Mouse (Mus musculus) brain, embryonic 14.5 days (tissue): ENCODE results near the gene Car11.

Experiments
- CTCF ChIP-seq: fragments of 200-500 bp; IDR thresholded peaks from 2 replicates; pipeline ENCODE4 v1.5.1; 2012; ENCODE audit warnings: inconsistent platforms, mild to moderate bottlenecking, moderate library complexity, borderline replicate concordance; ENCODE audit not compliant: insufficient read depth, insufficient read length; ENCODE audit errors: extremely low read depth
- POLR2A ChIP-seq: fragments of 200-500 bp; IDR thresholded peaks from 2 replicates; pipeline ENCODE4 v1.6.1; 2012; ENCODE audit warnings: mild to moderate bottlenecking, inconsistent platforms, borderline replicate concordance; ENCODE audit not compliant: poor library complexity, insufficient read depth, insufficient read length, severe bottlenecking; ENCODE audit errors: extremely low read depth

GRCm38 (mm10) chr7:45715090-45715708 is 15.6 kb downstream of the Car11 start, which contains the start of gene Rpl18:
- no peak for TF ChIP-seq CTCF
- peak; percentile 39; the same call in 1 of the 2 replicates for TF ChIP-seq POLR2A
